19 mouse cellular contexts compared by ENCODE assay signal in genomic region chr15:87994546-87994945, GRCm38 (mm10).
DNase-seq lines count a peak whose midpoint lies in the region; ATAC-seq lines count a peak whose summit lies in the region.
"Had no signal": no experiment of that assay in that cellular context is flagged by ENCODE, and none has a peak within 500 bp of the region (broad histone marks: within the 10 kb centered on the region; RNA-seq: fewer than 3 reads in every experiment).

No protein-coding gene starts in this region.

- no peak overlapping the region for H3K4me2 ChIP-seq in hindbrain, embryonic 16.5 days (ENCODE audit: low read length)
- H3K4me2 ChIP-seq: heart, embryonic 15.5 days; hindbrain, embryonic 13.5 days; liver, embryonic 13.5 days had no signal

- no peaks in the 10 kb centered on the region for H3K4me1 ChIP-seq in hindbrain, embryonic 16.5 days (ENCODE audit: control insufficient read depth, insufficient read depth, low read depth, low read length)
- H3K4me1 ChIP-seq: heart, embryonic 15.5 days; hindbrain, embryonic 13.5 days; limb, embryonic 10.5 days; liver, embryonic 13.5 days had no signal

- H3K27me3 ChIP-seq in hindbrain, embryonic 16.5 days (replicated peaks; ENCODE audit: control insufficient read depth, insufficient read depth, low read length): no peaks in the 10 kb centered on the region
- H3K27me3 ChIP-seq: heart, embryonic 15.5 days; hindbrain, embryonic 13.5 days; liver, embryonic 13.5 days had no signal

- no peak overlapping the region for H3K4me3 ChIP-seq in hindbrain, embryonic 16.5 days (ENCODE audit: low read length)
- H3K4me3 ChIP-seq: heart, embryonic 15.5 days; hindbrain, embryonic 13.5 days; limb, embryonic 10.5 days; liver, embryonic 13.5 days; midbrain, embryonic 10.5 days had no signal

- DNase-seq in cerebellum, adult 11-12 months: peak; percentile 5
- no peak for DNase-seq in cerebellum, adult 8-10 months
- DNase-seq in left cerebral cortex, postnatal 4 days: peak; percentile 53
- DNase-seq in left cerebral cortex, postnatal 36 days (ENCODE audit: low spot score in 2 of 2): no peak
- peak; percentile 63 to 73 for DNase-seq in cerebellum, postnatal 14 days
- peak; percentile 26 to 37 for DNase-seq in layer of hippocampus, postnatal 10 days (ENCODE audit: low spot score in 2 of 2)
- DNase-seq in c-Kit-positive CD71-positive TER-119-positive erythroid progenitor cells, embryonic 14.5 days (ENCODE audit: low spot score): no peak
- DNase-seq: adrenal gland, adult 8-10 months; kidney, adult 9 months; liver, embryonic 13.5 days; lung, postnatal 14 days; spleen, adult 18-20 months; thymus, postnatal 4 days had no signal

- intact Hi-C loops in left cerebral cortex, postnatal 4 days (cut with DNase I): no loop called here
- intact Hi-C loops in left cerebral cortex, postnatal 36 days (cut with DNase I): no loop called here

- H3K9ac ChIP-seq in hindbrain, embryonic 16.5 days (ENCODE audit: low read depth, low read length): no peak overlapping the region
- H3K9ac ChIP-seq: heart, embryonic 15.5 days; hindbrain, embryonic 13.5 days; liver, embryonic 13.5 days had no signal

- 55% methylated on average over 8 of the region's 8 CpGs for WGBS in hindbrain, embryonic 16.5 days

- no peak for ATAC-seq in hindbrain, embryonic 16.5 days

- H3K36me3 ChIP-seq in hindbrain, embryonic 16.5 days (ENCODE audit: control insufficient read depth, insufficient read depth, low read length): no peaks in the 10 kb centered on the region
- H3K36me3 ChIP-seq: heart, embryonic 15.5 days; hindbrain, embryonic 13.5 days; limb, embryonic 10.5 days; liver, embryonic 13.5 days; midbrain, embryonic 10.5 days had no signal

- no peaks in the 10 kb centered on the region for H3K9me3 ChIP-seq in hindbrain, embryonic 16.5 days (ENCODE audit: control insufficient read depth, low read length)
- H3K9me3 ChIP-seq: heart, embryonic 15.5 days; hindbrain, embryonic 13.5 days; limb, embryonic 10.5 days; midbrain, embryonic 10.5 days had no signal

- H3K27ac ChIP-seq in hindbrain, embryonic 16.5 days (ENCODE audit: low read depth, low read length): no peak overlapping the region
- H3K27ac ChIP-seq: heart, embryonic 15.5 days; hindbrain, embryonic 13.5 days; limb, embryonic 10.5 days; liver, embryonic 13.5 days; midbrain, embryonic 10.5 days; stomach, postnatal 0 days had no signal

Comparison
In these comparisons a context has a peak if more than half of its experiments do, and no peak if none do; other contexts are left out.
1. DNase-seq: peak in cerebellum, adult 11-12 months (single experiment), left cerebral cortex, postnatal 4 days (single experiment), cerebellum, postnatal 14 days (2 of 2) and layer of hippocampus, postnatal 10 days (2 of 2); none in cerebellum, adult 8-10 months (single experiment), left cerebral cortex, postnatal 36 days (0 of 2) and c-Kit-positive CD71-positive TER-119-positive erythroid progenitor cells, embryonic 14.5 days (single experiment).